Mouse (Mus musculus) T-helper 2 cell (primary cell): ENCODE results near the gene Tmem144.

Source experiments
- in situ Hi-C: fragments of 300-600 bp; cut with MboI, MseI; formaldehyde crosslinking; loops from one replicate; pipeline ENCODE4 v1.15.1; 2025; ENCODE audit warnings: high pct_unique_total_duplicates

The Tmem144 gene

GRCm38 (mm10) chr3:79852654-79853166 lies at the start of gene Tmem144:
Gene Tmem144 (minus strand): TSS chr3:79852773.
- in situ Hi-C loops: no loop called here

GRCm38 (mm10) chr3:79901734-79902133 lies 49.2 kb upstream of the Tmem144 start:
- in situ Hi-C loops: no loop called here

DNA sequence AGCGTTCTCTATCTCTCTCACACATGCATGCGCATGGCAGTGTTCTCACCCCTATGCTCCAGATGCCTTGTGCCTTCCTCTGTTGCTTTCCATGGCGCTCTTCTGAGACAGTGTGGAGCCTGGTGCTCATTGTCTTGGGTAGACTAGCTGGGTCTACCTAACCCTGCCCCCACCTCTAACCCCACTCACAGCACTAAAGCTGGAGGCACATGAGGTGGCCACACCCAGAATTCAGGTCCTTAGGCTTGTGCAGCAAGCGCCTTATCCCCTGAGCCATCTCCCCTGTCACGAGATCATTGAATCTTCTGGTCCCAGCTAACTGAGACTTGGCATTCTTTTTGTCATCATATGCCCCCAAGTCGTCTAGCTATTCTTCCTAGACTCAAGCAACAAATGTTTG lies 48.7 kb upstream of the Tmem144 start:
- in situ Hi-C loops: no loop called here

- in situ Hi-C loops: no loop called here
These were observed 47.9 kb upstream of the Tmem144 start for GRCm38 (mm10) chr3:79900502-79900901.

DNA sequence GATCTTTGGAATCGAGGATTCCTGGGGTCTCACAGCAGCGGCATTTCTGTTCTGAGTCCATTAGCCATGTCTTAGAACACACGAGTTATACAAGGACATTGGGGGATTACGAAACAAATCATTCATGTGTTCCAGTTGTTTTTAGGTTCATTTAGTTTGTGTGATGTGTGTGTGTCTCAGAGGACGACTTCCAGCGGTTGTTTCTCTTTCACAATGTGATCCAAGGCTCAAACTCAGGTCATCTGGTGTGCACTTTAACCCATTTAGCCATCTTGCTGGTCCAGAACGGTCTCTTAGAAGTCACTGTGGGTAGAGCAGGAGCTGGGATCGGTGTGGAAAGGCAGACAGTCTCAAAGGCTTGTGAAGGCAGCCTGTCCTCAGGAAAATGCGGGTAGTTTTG lies 47.3 kb upstream of the Tmem144 start:
- in situ Hi-C loops: no loop called here

DNA sequence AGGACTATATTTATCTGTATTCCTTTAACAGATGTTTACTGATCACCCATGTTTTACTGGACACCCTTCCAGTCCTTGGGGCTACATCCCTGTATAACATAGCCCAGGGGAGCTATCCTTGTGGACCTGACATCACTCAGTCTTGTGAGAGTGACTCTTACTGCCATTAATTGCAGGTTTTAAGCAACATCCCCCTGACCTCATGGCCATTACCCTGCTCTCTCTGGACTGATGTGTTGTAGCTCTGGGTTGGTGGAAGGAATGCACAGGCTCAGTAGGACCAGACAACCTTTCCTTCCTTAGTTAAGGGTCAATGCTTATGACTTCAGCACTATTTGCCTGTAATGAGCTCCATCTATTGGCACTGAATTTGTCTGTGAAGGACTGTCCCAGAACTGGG lies 45.9 kb upstream of the Tmem144 start:
- in situ Hi-C loops: no loop called here

- in situ Hi-C loops: no loop called here
These were observed 45.2 kb upstream of the Tmem144 start for GRCm38 (mm10) chr3:79897534-79898370.

- in situ Hi-C loops: no loop called here
These were observed 35.4 kb upstream of the Tmem144 start for GRCm38 (mm10) chr3:79887966-79888365.

DNA sequence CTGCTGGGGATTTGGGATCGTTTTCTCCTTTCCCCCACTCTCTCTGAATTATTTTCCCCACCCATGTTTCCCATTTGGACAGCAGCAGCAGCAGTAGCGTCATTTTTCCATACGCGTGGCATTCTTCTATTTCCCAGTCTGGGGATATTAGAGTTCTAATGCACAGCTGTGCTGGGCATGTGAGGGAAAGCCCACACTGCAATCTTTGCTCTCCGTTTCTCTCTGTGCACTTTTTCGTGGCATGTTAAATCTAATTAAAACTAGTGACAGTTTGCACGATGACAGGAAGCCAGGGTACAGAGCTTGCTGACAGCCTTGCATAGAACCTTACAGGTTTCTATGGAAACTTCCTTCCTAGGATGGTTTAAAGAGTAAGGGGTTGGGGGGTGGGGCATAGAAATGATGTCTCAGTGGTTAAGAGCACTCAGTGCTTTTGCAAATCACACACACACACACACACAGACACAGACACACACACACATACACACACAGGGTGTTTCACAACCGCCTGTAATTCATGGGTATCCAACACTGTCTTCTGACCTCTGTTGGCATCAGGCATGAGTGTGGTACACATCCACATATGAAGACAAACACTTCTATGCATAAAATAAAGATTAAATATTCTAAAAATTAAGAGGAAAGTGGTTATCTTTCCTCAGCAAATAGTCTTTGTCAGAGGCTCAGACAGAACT lies 34.7 kb upstream of the Tmem144 start:
- in situ Hi-C loops: no loop called here

- in situ Hi-C loops: no loop called here
These were observed 34.0 kb upstream of the Tmem144 start for GRCm38 (mm10) chr3:79886357-79887091.

- in situ Hi-C loops: no loop called here
These were observed 33.2 kb upstream of the Tmem144 start for GRCm38 (mm10) chr3:79885686-79886356.

DNA sequence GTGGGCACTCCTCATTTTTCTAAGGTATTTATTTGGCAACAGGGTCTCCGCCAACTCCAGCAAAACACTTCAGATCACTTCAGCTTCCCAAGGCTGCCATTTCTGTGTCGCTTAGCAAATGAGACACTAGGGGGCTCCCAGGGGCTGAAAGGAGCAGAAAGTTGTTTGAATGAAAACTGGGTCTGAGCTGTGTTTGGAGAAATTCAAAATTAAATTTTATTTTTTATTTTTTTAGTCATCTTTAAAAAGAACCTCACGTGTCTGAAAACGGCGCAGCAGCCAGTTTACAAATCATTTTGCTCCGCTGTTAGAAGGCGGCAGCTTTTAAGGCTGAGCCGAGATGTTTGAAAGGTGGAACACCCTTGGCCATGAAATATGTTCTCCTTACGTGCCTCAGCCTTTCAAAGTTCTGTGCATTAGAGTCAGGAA lies 32.2 kb upstream of the Tmem144 start:
- in situ Hi-C loops: no loop called here

GRCm38 (mm10) chr3:79884305-79884704 lies 31.7 kb upstream of the Tmem144 start, which contains the start of gene Fam198b:
Gene Fam198b (plus strand): TSS chr3:79884533.
- in situ Hi-C loops: no loop called here

DNA sequence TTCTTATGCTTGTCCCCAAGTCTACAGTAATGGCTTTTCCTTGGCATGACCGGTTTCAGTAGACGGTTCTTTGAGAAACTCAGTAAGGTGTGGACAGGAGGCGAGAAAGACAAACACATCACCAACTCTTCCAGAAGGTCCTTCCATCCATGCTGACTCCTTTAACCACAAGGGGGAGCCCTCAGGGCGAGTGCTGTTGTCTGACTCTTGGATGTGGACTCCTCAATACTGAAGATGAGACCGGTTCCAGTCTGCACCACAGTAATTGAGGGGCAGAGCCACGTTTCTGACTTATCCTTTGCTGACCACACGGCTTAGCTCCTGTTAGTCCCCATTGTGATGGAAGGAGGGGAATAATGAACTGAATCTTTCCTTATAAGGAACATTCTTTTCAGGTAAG lies 30.5 kb upstream of the Tmem144 start:
- in situ Hi-C loops: no loop called here

DNA sequence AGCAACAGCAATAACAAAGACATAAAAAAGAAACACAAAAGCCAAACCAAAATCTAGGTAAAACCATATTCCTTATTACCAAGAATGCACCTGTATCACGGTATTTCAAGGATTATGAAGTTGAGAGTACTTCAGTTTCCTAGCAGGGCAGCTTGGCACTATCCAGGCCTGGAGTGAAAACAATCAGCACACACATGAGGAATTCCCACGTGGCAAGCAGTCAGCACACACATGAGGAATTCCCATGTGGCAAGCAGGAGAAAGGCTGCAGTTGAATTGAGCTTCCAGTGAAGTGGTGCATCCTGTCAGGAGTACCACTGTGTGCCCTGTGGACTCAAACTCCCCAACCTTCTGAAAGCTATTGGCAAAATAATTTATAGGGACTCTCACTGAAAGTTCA lies 29.1 kb upstream of the Tmem144 start:
- in situ Hi-C loops: no loop called here

DNA sequence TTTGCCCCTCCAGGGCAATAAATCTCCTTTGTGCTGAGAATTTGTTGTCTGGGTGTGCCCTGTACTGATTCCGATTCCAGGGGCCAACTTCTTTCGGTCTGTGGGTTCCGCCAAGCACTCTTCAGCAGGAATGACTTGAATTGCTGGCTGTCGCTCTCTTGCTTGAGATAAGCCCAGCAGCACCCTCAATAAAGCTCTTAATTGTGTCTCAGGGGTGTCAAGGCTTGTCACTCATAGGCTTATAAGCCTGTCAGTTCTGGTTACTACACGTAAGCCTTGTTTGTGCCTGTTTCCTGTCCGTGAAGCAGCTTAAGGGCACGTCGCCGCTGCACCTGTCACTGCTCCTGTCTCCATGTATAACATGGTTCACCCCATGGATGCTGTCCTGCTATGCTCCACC lies 26.7 kb upstream of the Tmem144 start:
- in situ Hi-C loops: loop anchor here (5.0 kb wide), 1 partner anchor 173 kb away; no protein-coding TSS in a partner anchor

DNA sequence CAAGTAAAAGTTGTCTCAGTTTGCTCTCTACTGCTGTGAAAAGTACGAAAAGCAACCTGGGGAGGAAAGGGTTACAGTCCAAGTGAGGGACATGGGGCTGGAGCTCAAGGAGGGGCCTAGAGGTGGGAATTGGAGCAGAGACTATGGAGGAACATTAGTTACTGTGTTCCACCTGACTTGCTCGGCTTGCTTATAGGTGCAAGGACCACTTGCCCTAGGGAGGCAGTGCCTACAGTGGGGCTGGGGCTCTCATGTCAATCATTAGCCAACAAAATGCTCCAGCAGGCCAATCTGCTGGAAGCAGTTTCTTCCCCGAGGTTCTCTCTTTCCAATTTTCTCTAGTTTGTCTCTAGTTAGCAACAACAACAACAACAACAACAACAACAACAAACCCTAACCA lies 25.8 kb upstream of the Tmem144 start:
- in situ Hi-C loops: loop anchor here (5.0 kb wide), 1 partner anchor 174 kb away; no protein-coding TSS in a partner anchor

DNA sequence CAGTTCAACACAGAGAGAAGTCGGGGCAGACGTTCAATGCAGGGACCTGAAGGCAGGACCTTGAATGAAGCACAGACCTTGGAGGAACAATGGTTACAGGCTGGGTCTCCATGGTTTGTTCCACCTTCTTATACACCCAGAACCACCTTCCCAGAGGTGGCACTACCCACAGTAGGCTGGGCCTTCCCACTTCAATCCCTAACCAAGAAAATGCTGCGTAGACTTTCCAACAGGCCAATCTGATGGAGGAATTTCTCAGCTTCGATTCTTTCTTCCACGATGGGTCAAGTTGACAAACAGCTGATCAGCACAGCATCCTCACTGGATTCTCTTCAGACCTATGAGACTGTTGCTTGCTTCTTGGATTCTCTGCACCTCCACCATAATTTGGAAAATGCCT lies 22.9 kb upstream of the Tmem144 start:
- in situ Hi-C loops: loop anchor here (5.0 kb wide), 1 partner anchor 177 kb away; no protein-coding TSS in a partner anchor

- in situ Hi-C loops: no loop called here
These were observed 14.6 kb upstream of the Tmem144 start for GRCm38 (mm10) chr3:79867121-79867709.

GRCm38 (mm10) chr3:79866526-79866925 lies 14.0 kb upstream of the Tmem144 start:
- in situ Hi-C loops: no loop called here

- in situ Hi-C loops: no loop called here
These were observed 13.5 kb upstream of the Tmem144 start for GRCm38 (mm10) chr3:79866089-79866488.
